Mouse (Mus musculus) frontal cortex, adult 2 months (tissue): ENCODE data around the gene Setmar. TPM values are rescaled to one million over a fixed set of nuclear protein-coding genes. Genes with fewer than 3 reads are reported as not detected.

ENCODE experiments used
- DNase-seq, 2 experiments: peaks; one replicate each; pipeline ENCODE4 v3.0.0; 2022; ENCODE audit warnings: low spot score in 1 of 2; ENCODE audit errors: extremely low spot score in 1 of 2
- polyA plus RNA-seq: library from polyadenylated mRNA; depleted of rRNA; stranded (reverse); fragments of >200 nt; gene quantifications from 2 replicates; pipeline ENCODE4 v1.2.3, GENCODE M21; 2012; rRNA removed

Setmar gene
- polyA plus RNA-seq, 1 experiment = 9.3 TPM

DNA sequence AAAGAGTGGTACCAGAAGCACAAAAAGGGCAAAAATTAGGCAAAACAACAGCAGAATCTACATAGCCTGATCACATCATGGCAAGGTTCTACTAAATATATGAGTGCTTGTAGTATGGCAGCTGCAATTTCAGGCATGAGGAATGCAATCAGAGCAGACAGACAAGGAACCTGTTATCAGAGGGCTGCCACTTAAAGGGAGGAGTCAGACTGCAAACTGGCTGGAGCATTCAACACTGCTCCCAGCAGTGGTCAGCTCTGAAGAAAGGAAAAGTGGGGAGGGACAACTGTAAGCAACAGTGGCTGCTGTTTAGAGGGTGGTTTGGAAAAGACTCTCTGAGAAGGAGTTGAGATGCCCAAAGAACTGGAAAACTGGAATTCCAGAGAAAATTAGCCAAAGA is 46.8 kb downstream of the Setmar start:
- DNase-seq = no peak

DNA sequence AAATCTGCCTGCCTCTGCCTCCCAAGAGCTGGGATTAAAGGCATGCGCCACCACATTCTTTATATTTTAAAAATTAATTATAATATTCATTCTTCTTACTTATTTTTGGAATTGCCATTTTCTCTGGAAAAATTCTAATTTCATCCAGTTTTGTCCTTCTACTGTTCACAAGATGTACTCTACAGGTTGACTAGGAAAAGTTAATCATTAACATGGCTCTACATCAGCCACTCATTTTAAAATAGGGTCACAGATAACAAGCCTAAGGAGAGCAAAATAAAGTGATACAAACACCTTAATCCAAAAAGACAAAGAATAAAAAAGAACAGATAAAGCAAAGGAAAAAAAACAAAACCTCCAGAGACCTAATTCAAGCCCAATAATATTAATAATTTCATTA is 50.1 kb downstream of the Setmar start:
- DNase-seq = no peak

DNA sequence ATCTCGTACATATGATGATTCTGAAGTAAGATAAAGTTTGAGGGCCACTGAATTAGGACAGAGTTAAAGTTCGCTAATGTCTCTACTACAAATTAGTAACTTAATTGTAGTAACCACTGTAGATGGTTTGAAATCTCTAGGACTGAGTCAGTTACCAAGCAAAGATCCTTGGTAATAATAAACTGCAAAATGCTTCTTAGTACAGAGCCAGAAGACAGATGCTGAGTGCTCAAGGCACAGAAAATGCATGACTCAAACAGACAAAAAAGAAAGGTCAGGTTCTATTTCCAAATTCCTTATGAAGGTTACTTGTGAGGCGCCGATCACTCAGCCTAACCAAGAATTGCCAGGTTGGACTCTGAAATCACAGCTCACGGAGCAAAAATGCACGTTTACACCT is 53.0 kb downstream of the Setmar start:
- no peak for DNase-seq

DNA sequence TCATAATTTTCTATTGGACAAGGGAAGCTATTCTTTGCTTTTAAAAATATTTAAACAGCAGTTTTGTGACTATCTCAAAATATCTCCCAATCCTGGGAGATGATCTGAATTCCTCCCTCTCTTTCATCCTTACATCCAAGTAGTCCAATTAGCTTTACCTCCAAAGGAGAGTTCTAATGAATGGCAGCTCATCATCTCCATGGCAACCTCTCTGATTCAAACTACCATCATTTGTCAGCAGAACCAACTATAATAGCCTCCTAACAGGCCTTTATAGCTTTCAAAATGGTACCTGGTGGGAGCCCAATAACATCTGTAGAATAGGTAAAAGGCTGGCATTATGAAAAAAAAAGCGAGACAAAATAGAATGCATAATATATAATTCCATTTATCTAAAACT is 60.6 kb downstream of the Setmar start:
- DNase-seq = no peak

DNA sequence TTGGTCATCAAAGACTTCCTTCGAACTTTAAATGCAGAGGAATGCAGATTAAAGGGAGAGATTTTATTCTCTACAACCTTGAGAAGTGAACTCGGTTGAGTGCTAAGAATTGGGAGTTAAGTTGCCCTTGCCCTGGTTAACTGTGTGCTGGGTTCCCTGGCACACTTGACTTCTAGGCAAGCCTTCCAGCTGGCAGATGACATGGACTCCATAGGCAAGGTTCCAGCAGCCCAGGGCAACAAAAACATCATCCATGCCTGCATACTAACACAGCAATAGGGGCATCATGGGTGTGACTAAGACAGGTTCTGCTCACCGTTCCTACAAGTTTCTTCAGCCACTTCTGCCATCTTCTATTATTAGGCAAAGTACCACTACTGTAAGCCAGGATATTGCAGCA is 61.8 kb downstream of the Setmar start:
- no peak for DNase-seq

Other genes starting within 250 kb of the Setmar start
- gene Sumf1, start 120.5 kb downstream of the Setmar start, polyA plus RNA-seq = 15.9 and 18.7 TPM in 2 replicates
- 113 and 128 TPM in 2 replicates for gene Itpr1, start 148.1 kb downstream of the Setmar start, polyA plus RNA-seq